Mouse (Mus musculus): ENCODE results near the gene Npb.

Gene Npb

GRCm38 (mm10) chr11:120615167-120615566 is 6.9 kb downstream of the Npb start:
- no peak for DNase-seq (ENCODE audit: low spot score)

GRCm38 (mm10) chr11:120615606-120616203 is 7.4 kb downstream of the Npb start:
- no peak for DNase-seq (ENCODE audit: low spot score)

- DNase-seq (ENCODE audit: low spot score) = no peak
Measured at GRCm38 (mm10) chr11:120616617-120617294, 8.5 kb downstream of the Npb start.

GRCm38 (mm10) chr11:120617519-120618112 is 9.3 kb downstream of the Npb start, which contains the start of gene Pcyt2:
Gene Pcyt2, minus strand, starts transcription at chr11:120617936.
- peak; percentile 84 for DNase-seq (ENCODE audit: low spot score)

- DNase-seq (ENCODE audit: low spot score) = no peak
Measured at GRCm38 (mm10) chr11:120618619-120619535, 10.6 kb downstream of the Npb start.

- no peak for DNase-seq (ENCODE audit: low spot score)
Measured at GRCm38 (mm10) chr11:120620195-120620594, 11.9 kb downstream of the Npb start.

GRCm38 (mm10) chr11:120622805-120623204 is 14.5 kb downstream of the Npb start:
- no peak for DNase-seq (ENCODE audit: low spot score)

- no peak for DNase-seq (ENCODE audit: low spot score)
Measured at GRCm38 (mm10) chr11:120623961-120624679, 15.8 kb downstream of the Npb start.

- peak; percentile 72 for DNase-seq (ENCODE audit: low spot score)
Measured at GRCm38 (mm10) chr11:120624680-120625111, 16.4 kb downstream of the Npb start.

- DNase-seq (ENCODE audit: low spot score) = no peak
Measured at GRCm38 (mm10) chr11:120625152-120625775, 17.0 kb downstream of the Npb start, which contains the start of gene Sirt7. Gene Sirt7, minus strand, starts transcription at chr11:120625240.

- DNase-seq (ENCODE audit: low spot score) = no peak
Measured at GRCm38 (mm10) chr11:120626785-120627467, 18.6 kb downstream of the Npb start.

- DNase-seq (ENCODE audit: low spot score) = no peak
Measured at GRCm38 (mm10) chr11:120627468-120628300, 19.4 kb downstream of the Npb start.

GRCm38 (mm10) chr11:120628601-120629340 is 20.5 kb downstream of the Npb start:
- DNase-seq (ENCODE audit: low spot score) = no peak

- no peak for DNase-seq (ENCODE audit: low spot score)
Measured at GRCm38 (mm10) chr11:120629341-120629730, 21.1 kb downstream of the Npb start.

GRCm38 (mm10) chr11:120629911-120630310 is 21.6 kb downstream of the Npb start:
- DNase-seq (ENCODE audit: low spot score) = no peak

- DNase-seq (ENCODE audit: low spot score) = no peak
Measured at GRCm38 (mm10) chr11:120630401-120630871, 22.2 kb downstream of the Npb start.

- DNase-seq (ENCODE audit: low spot score) = no peak
Measured at GRCm38 (mm10) chr11:120630881-120631725, 22.8 kb downstream of the Npb start.

Data from ovary, adult 18-20 months (tissue).